Mouse (Mus musculus): ENCODE data around the gene Lhx6.

GRCm38 (mm10) chr2:36092748-36093147 is 12.5 kb downstream of the Lhx6 start:
- TF ChIP-seq CTCF (IDR thresholded peaks at IDR 0.05; ENCODE audit: extremely low read depth, insufficient read depth, insufficient read length, insufficient replicate concordance) (no peak), POLR2A (IDR thresholded peaks at IDR 0.05; ENCODE audit: low read depth, low read length) (no peak)

All from spleen, adult 2 months (tissue).